In genomic region chr3:122290696-122291095, GRCm38 (mm10) we compare ENCODE assay signal across 9 mouse cellular contexts. TPM values are rescaled to one million over a fixed set of nuclear protein-coding genes. Genes with fewer than 3 reads are reported as not detected.
DNase-seq lines count a peak whose midpoint lies in the region; ATAC-seq and TF ChIP-seq lines count a peak whose summit lies in the region.
"Had no signal": no experiment of that assay in that cellular context is flagged by ENCODE, and none has a peak within 500 bp of the region (broad histone marks: within the 10 kb centered on the region; RNA-seq: fewer than 3 reads in every experiment).

No protein-coding gene starts in this region.

- WGBS in macrophage (ENCODE audit: missing documents) = 0% methylated on average over 7 of the region's 7 CpGs

- peak; percentile 56 to 60 for DNase-seq in left cerebral cortex, postnatal 10 days (ENCODE audit: extremely low spot score in 1 of 2, low spot score in 2 of 2)
- DNase-seq in left cerebral cortex, adult 2 months (ENCODE audit: extremely low spot score in 1 of 2, low spot score in 2 of 2) = no peak
- DNase-seq in heart, postnatal 10 days = peak; percentile 61 to 63
- no peak for DNase-seq in frontal cortex, postnatal 25 days (ENCODE audit: low spot score in 2 of 2)
- no peak for DNase-seq in spleen, postnatal 14 days (ENCODE audit: low spot score in 2 of 2)

- no peak for ATAC-seq in frontal cortex, adult (ENCODE audit: low TSS enrichment)

- no peak overlapping the region for H3K4me3 ChIP-seq in left cerebral cortex, adult 2 months
- H3K4me3 ChIP-seq in brown adipose tissue, adult 24 weeks (ENCODE audit: insufficient read depth, low read depth, low read length) = peak overlapping the region; percentile 17; the same call in 1 of the 2 replicates
- H3K4me3 ChIP-seq in macrophage (ENCODE audit: inconsistent target) = no peak overlapping the region
- H3K4me3 ChIP-seq: hindbrain, embryonic 15.5 days had no signal

- H3K4me1 ChIP-seq in brown adipose tissue, adult 24 weeks (ENCODE audit: control insufficient read depth, insufficient read depth, insufficient read length, low read length) = peaks cover 2% of the 10 kb centered on the region; the same call in 1 of the 2 replicates

- intact Hi-C loops in left cerebral cortex, postnatal 10 days (cut with DNase I) = loop anchor here (5.0 kb wide), 1 partner anchor 172 kb away; no protein-coding TSS in a partner anchor
- intact Hi-C loops in left cerebral cortex, adult 2 months (cut with DNase I) = loop anchor here (10.0 kb wide), 1 partner anchor 634 kb away; the partner anchor contains the start of gene 1810037I17Rik
- intact Hi-C loops in heart, postnatal 10 days (cut with DNase I) = loop anchor here (2.0 to 5.0 kb wide), 2 partner anchors 16 to 43 kb away; partner anchors contain the start of genes Dnttip2 and Gclm

- TF ChIP-seq CTCF in left cerebral cortex, adult 2 months (IDR thresholded peaks at IDR 0.05) = no peak

- H3K79me2 ChIP-seq in macrophage (ENCODE audit: inconsistent target) = no peaks in the 10 kb centered on the region

- no peaks in the 10 kb centered on the region for H3K36me3 ChIP-seq in macrophage (ENCODE audit: inconsistent target)

- no peak overlapping the region; the same call in 1 of the 2 replicates for H3K27ac ChIP-seq in left cerebral cortex, adult 2 months
- peak overlapping the region; percentile 94 for H3K27ac ChIP-seq in brown adipose tissue, adult 24 weeks (replicated peaks; ENCODE audit: low read depth, low read length)
- peak overlapping the region; percentile 65 for H3K27ac ChIP-seq in macrophage

RNA-seq across cellular contexts. Expression of gene Bcar3, which starts 3.2 kb away (rescaled TPM):
- 1 to 10 TPM; 8.4 to 8.6 TPM for total RNA-seq in left cerebral cortex, postnatal 10 days (2021)
- total RNA-seq in left cerebral cortex, adult 2 months (2021) = 10 to 100 TPM; 14.7 to 15.4 TPM
- polyA plus RNA-seq in brown adipose tissue, adult 24 weeks (2012; ENCODE audit: insufficient read depth, insufficient read length, missing spikeins) = 6.7 and 8.8 TPM in 2 replicates
- 10 to 100 TPM in 1 of 2 experiments, 1 to 10 TPM in 1; 9.3 to 10.0 TPM for total RNA-seq in heart, postnatal 10 days (2021)
- 100 to 1,000 TPM in 2 of 26 experiments, 10 to 100 TPM in 21, 1 to 10 TPM in 3; 4.7 to 142 (median 36.0) TPM for total RNA-seq in macrophage (2018; cell fraction: chromatin; rRNA removed)
- total RNA-seq in macrophage (2018; cell fraction: cytosol; rRNA removed) = 10 to 100 TPM in 13 of 26 experiments, 1 to 10 TPM in 13; 3.0 to 22.1 (median 10.7) TPM
- 10 to 100 TPM in 21 of 26 experiments, 1 to 10 TPM in 5; 3.0 to 91.9 (median 22.5) TPM for total RNA-seq in macrophage (2018; cell fraction: nucleus; rRNA removed)
- polyA plus RNA-seq in macrophage (2018) = 10.7 to 31.8 TPM (median 14.2 TPM) in 3 replicates

RNA-seq across cellular contexts. Expression of gene Dnttip2, which starts 16.5 kb away (rescaled TPM):
- 10 to 100 TPM; 23.5 to 24.3 TPM for total RNA-seq in left cerebral cortex, postnatal 10 days (2021)
- 10 to 100 TPM; 29.5 to 33.4 TPM for total RNA-seq in left cerebral cortex, adult 2 months (2021)
- polyA plus RNA-seq in brown adipose tissue, adult 24 weeks (2012; ENCODE audit: insufficient read depth, insufficient read length, missing spikeins) = 27.0 and 40.7 TPM in 2 replicates
- 10 to 100 TPM; 25.3 to 30.9 TPM for total RNA-seq in heart, postnatal 10 days (2021)
- total RNA-seq in macrophage (2018; cell fraction: chromatin; rRNA removed) = 10 to 100 TPM; 16.9 to 53.6 (median 37.1) TPM
- total RNA-seq in macrophage (2018; cell fraction: cytosol; rRNA removed) = 10 to 100 TPM; 36.9 to 55.2 (median 45.4) TPM
- total RNA-seq in macrophage (2018; cell fraction: nucleus; rRNA removed) = 10 to 100 TPM; 17.4 to 56.9 (median 32.3) TPM
- 38.3 to 104 TPM (median 55.9 TPM) in 3 replicates for polyA plus RNA-seq in macrophage (2018)

RNA-seq across cellular contexts. Expression of gene Gclm, which starts 45.3 kb away (rescaled TPM):
- 10 to 100 TPM; 54.2 to 59.2 TPM for total RNA-seq in left cerebral cortex, postnatal 10 days (2021)
- 10 to 100 TPM; 60.5 to 67.3 TPM for total RNA-seq in left cerebral cortex, adult 2 months (2021)
- polyA plus RNA-seq in brown adipose tissue, adult 24 weeks (2012; ENCODE audit: insufficient read depth, insufficient read length, missing spikeins) = 56.5 and 64.3 TPM in 2 replicates
- total RNA-seq in heart, postnatal 10 days (2021) = 10 to 100 TPM; 52.4 to 56.0 TPM
- total RNA-seq in macrophage (2018; cell fraction: chromatin; rRNA removed) = 10 to 100 TPM in 16 of 26 experiments, 1 to 10 TPM in 10; 2.8 to 24.8 (median 12.1) TPM
- total RNA-seq in macrophage (2018; cell fraction: cytosol; rRNA removed) = 10 to 100 TPM; 24.6 to 64.3 (median 39.6) TPM
- 10 to 100 TPM in 18 of 26 experiments, 1 to 10 TPM in 8; 6.8 to 34.7 (median 13.1) TPM for total RNA-seq in macrophage (2018; cell fraction: nucleus; rRNA removed)
- polyA plus RNA-seq in macrophage (2018) = 50.5 to 96.3 TPM (median 94.0 TPM) in 3 replicates

Comparison
In these comparisons a context has a peak if more than half of its experiments do, and no peak if none do; other contexts are left out.
1. DNase-seq: peak in left cerebral cortex, postnatal 10 days (2 of 2) and heart, postnatal 10 days (2 of 2); none in left cerebral cortex, adult 2 months (0 of 2), frontal cortex, postnatal 25 days (0 of 2) and spleen, postnatal 14 days (0 of 2).